7 mouse cellular contexts compared by ENCODE assay signal in genomic region chr13:108301411-108301810, GRCm38 (mm10). TPM values are rescaled to one million over a fixed set of nuclear protein-coding genes. Genes with fewer than 3 reads are reported as not detected.
DNase-seq lines count a peak whose midpoint lies in the region; ATAC-seq and TF ChIP-seq lines count a peak whose summit lies in the region.

No protein-coding gene starts in this region.

- no peak for TF ChIP-seq POLR2A in heart, adult 2 months (IDR thresholded peaks at IDR 0.05; ENCODE audit: insufficient read depth, low read depth, low read length)

- H3K9ac ChIP-seq in forebrain, embryonic 16.5 days (replicated peaks; ENCODE audit: low read depth, low read length): no peak overlapping the region
- H3K9ac ChIP-seq in heart, adult 2 months (ENCODE audit: low read depth, low read length): no peak overlapping the region

- no peak for TF ChIP-seq EP300 in heart, adult 2 months (IDR thresholded peaks at IDR 0.05; ENCODE audit: insufficient read depth, low read depth, low read length)

- peak; percentile 48 for ATAC-seq in forebrain, embryonic 16.5 days

- no peak overlapping the region for H3K4me2 ChIP-seq in forebrain, embryonic 16.5 days (ENCODE audit: low read length)

- no peaks in the 10 kb centered on the region for H3K27me3 ChIP-seq in forebrain, embryonic 16.5 days (replicated peaks; ENCODE audit: control insufficient read depth, insufficient read depth, low read length)
- no peaks in the 10 kb centered on the region for H3K27me3 ChIP-seq in limb, embryonic 10.5 days (ENCODE audit: low read depth, poor library complexity, severe bottlenecking)
- H3K27me3 ChIP-seq in heart, adult 2 months (ENCODE audit: control insufficient read depth, insufficient read depth, low read length): peaks cover 5% of the 10 kb centered on the region

- intact Hi-C loops in heart, adult 2 months (cut with DNase I): no loop called here

- H3K9me3 ChIP-seq in forebrain, embryonic 16.5 days (ENCODE audit: control insufficient read depth, low read length): no peaks in the 10 kb centered on the region
- no peaks in the 10 kb centered on the region for H3K9me3 ChIP-seq in limb, embryonic 10.5 days (replicated peaks)

- DNase-seq in right cerebral cortex, adult 18-20 months: peak; percentile 28
- DNase-seq in right cerebral cortex, postnatal 36 days (ENCODE audit: low spot score in 2 of 2): no peak
- no peak for DNase-seq in limb, embryonic 10.5 days (ENCODE audit: low spot score)
- DNase-seq in telencephalon, adult 2 months (ENCODE audit: low read depth, low spot score): peak; percentile 76
- DNase-seq in testis, postnatal 10 days (ENCODE audit: low spot score): no peak
- no peak for DNase-seq in heart, adult 2 months

- 30% methylated on average over 7 of the region's 7 CpGs for WGBS in forebrain, embryonic 16.5 days
- 47% methylated on average over 7 of the region's 7 CpGs for WGBS in limb, embryonic 10.5 days
- WGBS in heart, adult 2 months: 82% methylated on average over 7 of the region's 7 CpGs

- no peaks in the 10 kb centered on the region for H3K36me3 ChIP-seq in forebrain, embryonic 16.5 days (ENCODE audit: control insufficient read depth, insufficient read depth)
- no peaks in the 10 kb centered on the region for H3K36me3 ChIP-seq in limb, embryonic 10.5 days
- H3K36me3 ChIP-seq in heart, adult 2 months (ENCODE audit: control insufficient read depth, insufficient read depth, low read length): no peaks in the 10 kb centered on the region

- no peak for TF ChIP-seq CTCF in heart, adult 2 months (IDR thresholded peaks at IDR 0.05)

- no peaks in the 10 kb centered on the region for H3K79me2 ChIP-seq in heart, adult 2 months (replicated peaks; ENCODE audit: control insufficient read depth, insufficient read depth, low read length)

- no peaks in the 10 kb centered on the region for H3K4me1 ChIP-seq in forebrain, embryonic 16.5 days (replicated peaks; ENCODE audit: control insufficient read depth, insufficient read depth, low read length)
- H3K4me1 ChIP-seq in limb, embryonic 10.5 days: peaks cover 40% of the 10 kb centered on the region
- no peaks in the 10 kb centered on the region; the same call in 1 of the 2 replicates for H3K4me1 ChIP-seq in heart, adult 2 months (ENCODE audit: control insufficient read depth, insufficient read depth, low read length)

- H3K4me3 ChIP-seq in forebrain, embryonic 16.5 days (replicated peaks; ENCODE audit: low read length): no peak overlapping the region
- no peak overlapping the region for H3K4me3 ChIP-seq in limb, embryonic 10.5 days
- H3K4me3 ChIP-seq in heart, adult 2 months: no peak overlapping the region

- no peak overlapping the region for H3K27ac ChIP-seq in forebrain, embryonic 16.5 days (ENCODE audit: low read length)
- peak overlapping the region; percentile 68 for H3K27ac ChIP-seq in limb, embryonic 10.5 days
- H3K27ac ChIP-seq in heart, adult 2 months: no peak overlapping the region

RNA-seq across cellular contexts. Expression of gene Depdc1b, which starts 14.7 kb away (rescaled TPM):
- polyA plus RNA-seq in forebrain, embryonic 16.5 days (2015; fragmentation: Nextera tagmentation; extraction: Ambion mirVana): 5.4 and 5.8 TPM in 2 replicates
- polyA plus RNA-seq in limb, embryonic 10.5 days (2016; fragmentation: Nextera tagmentation; extraction: Ambion mirVana): 20.9 and 22.0 TPM in 2 replicates
- total RNA-seq in heart, adult 2 months (2021): under 1 TPM; 0.34 to 0.36 TPM
- 0.14 and 0.26 TPM in 2 replicates for polyA plus RNA-seq in heart, adult 2 months (2012; rRNA removed)

Comparison
In these comparisons a context has a peak if more than half of its experiments do, and no peak if none do; other contexts are left out.
1. DNase-seq: peak in right cerebral cortex, adult 18-20 months (single experiment) and telencephalon, adult 2 months (single experiment); none in right cerebral cortex, postnatal 36 days (0 of 2), limb, embryonic 10.5 days (single experiment), testis, postnatal 10 days (single experiment) and heart, adult 2 months (0 of 2).